Mouse (Mus musculus) testis, postnatal 10 days (tissue): Measurements from ENCODE around the gene Cdh13.

Experiments used
- DNase-seq: peaks from one replicate; pipeline ENCODE4 v3.0.0; 2021; ENCODE audit warnings: low spot score

Gene Cdh13

GRCm38 (mm10) chr8:118951766-118952741 is 668.5 kb downstream of the Cdh13 start:
- peak; percentile 55 for DNase-seq

GRCm38 (mm10) chr8:118956109-118956508 is 672.6 kb downstream of the Cdh13 start:
- DNase-seq: no peak

GRCm38 (mm10) chr8:118961877-118962545 is 678.5 kb downstream of the Cdh13 start:
- DNase-seq: no peak

- no peak for DNase-seq
Measured at GRCm38 (mm10) chr8:118965101-118965840, 681.7 kb downstream of the Cdh13 start.

GRCm38 (mm10) chr8:118968896-118969295 is 685.4 kb downstream of the Cdh13 start:
- DNase-seq: no peak

- no peak for DNase-seq
Measured at GRCm38 (mm10) chr8:118979800-118980199, 696.3 kb downstream of the Cdh13 start.

GRCm38 (mm10) chr8:118983724-118984123 is 700.2 kb downstream of the Cdh13 start:
- DNase-seq: no peak

- no peak for DNase-seq
Measured at GRCm38 (mm10) chr8:118986796-118987195, 703.3 kb downstream of the Cdh13 start.

- no peak for DNase-seq
Measured at GRCm38 (mm10) chr8:118995641-118996188, 712.2 kb downstream of the Cdh13 start.

GRCm38 (mm10) chr8:119000595-119000994 is 717.1 kb downstream of the Cdh13 start:
- no peak for DNase-seq

GRCm38 (mm10) chr8:119004821-119005220 is 721.3 kb downstream of the Cdh13 start:
- no peak for DNase-seq

- DNase-seq: no peak
Measured at GRCm38 (mm10) chr8:119018675-119019074, 735.1 kb downstream of the Cdh13 start.

GRCm38 (mm10) chr8:119020781-119021180 is 737.2 kb downstream of the Cdh13 start:
- DNase-seq: no peak

GRCm38 (mm10) chr8:119021478-119021877 is 737.9 kb downstream of the Cdh13 start:
- no peak for DNase-seq

- no peak for DNase-seq
Measured at GRCm38 (mm10) chr8:119022301-119022870, 738.9 kb downstream of the Cdh13 start.

GRCm38 (mm10) chr8:119033398-119033797 is 749.9 kb downstream of the Cdh13 start:
- no peak for DNase-seq

- DNase-seq: no peak
Measured at GRCm38 (mm10) chr8:119034037-119034436, 750.5 kb downstream of the Cdh13 start.

- no peak for DNase-seq
Measured at GRCm38 (mm10) chr8:119035126-119035525, 751.6 kb downstream of the Cdh13 start.

GRCm38 (mm10) chr8:119037571-119037970 is 754.0 kb downstream of the Cdh13 start:
- DNase-seq: no peak

- no peak for DNase-seq
Measured at GRCm38 (mm10) chr8:119039358-119039757, 755.8 kb downstream of the Cdh13 start.

- no peak for DNase-seq
Measured at GRCm38 (mm10) chr8:119057876-119058275, 774.3 kb downstream of the Cdh13 start.

GRCm38 (mm10) chr8:119061671-119062070 is 778.1 kb downstream of the Cdh13 start:
- DNase-seq: no peak
